Mouse (Mus musculus) urinary bladder, adult 2 months (tissue): ENCODE data around the gene Calml3. TPM values are rescaled to one million over a fixed set of nuclear protein-coding genes. Genes with fewer than 3 reads are reported as not detected.

ENCODE experiments used
- DNase-seq: peaks from one replicate; pipeline ENCODE4 v3.0.0; 2022; ENCODE audit warnings: low spot score
- polyA plus RNA-seq: library from polyadenylated mRNA; depleted of rRNA; stranded (reverse); fragments of >200 nt; gene quantifications from 2 replicates; pipeline ENCODE4 v1.2.3, GENCODE M21; 2012

Gene Calml3
- polyA plus RNA-seq, 1 experiment, result 0.19 TPM

DNA sequence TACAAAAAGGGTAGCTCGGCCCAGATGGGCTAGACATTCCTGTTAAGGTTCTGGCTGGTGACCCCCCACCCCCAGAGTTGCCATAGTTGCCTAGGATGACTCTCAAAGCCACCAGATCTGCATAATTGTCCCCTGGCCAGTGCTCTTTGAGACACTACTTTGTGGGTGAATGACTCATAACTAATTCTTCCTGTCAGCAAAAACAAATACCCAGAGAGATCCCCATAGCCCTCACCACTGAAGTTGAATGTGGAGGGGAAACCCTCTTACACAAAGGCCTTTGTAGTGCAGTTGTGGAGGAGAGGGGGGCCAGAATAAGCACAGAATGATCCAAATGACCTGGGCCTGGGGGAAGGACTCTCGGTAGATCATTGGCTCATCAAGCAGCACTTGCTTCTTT lies 21.6 kb downstream of the Calml3 start:
- DNase-seq, result no peak

DNA sequence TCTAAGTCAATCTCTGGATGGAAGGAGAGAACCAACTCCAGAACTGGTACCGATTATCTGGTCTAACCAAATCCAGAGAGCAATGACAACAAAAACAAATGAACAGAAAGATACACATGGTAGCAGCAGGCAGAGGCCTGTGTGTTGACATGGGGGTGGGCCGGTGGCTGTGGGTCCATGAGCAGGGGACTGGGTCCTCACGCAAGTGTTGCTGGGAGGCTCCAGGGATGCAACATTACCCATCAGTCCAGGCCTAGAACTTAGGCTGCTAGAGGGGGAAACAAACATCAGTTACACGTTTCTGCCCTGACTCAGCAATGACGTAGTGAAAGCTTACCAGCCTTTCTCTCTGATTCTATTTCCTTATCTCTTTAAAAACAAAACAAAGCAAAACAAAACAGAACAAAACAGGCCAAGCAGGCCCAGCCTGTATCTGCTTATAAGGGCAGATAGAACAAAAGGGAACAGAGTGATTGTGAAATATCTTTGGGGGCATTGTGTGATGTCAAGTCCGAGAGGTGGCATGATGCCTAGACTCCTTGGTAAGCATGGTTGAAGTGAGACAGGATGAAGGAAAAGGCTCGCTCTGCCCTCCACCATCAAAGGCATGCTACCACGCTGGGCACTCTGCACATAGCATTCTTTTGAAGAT lies 24.4 kb downstream of the Calml3 start:
- DNase-seq, result no peak

- DNase-seq, result no peak
These were observed 25.3 kb downstream of the Calml3 start for GRCm38 (mm10) chr13:3778591-3779364.

GRCm38 (mm10) chr13:3777216-3777912 lies 26.8 kb downstream of the Calml3 start:
- no peak for DNase-seq

DNA sequence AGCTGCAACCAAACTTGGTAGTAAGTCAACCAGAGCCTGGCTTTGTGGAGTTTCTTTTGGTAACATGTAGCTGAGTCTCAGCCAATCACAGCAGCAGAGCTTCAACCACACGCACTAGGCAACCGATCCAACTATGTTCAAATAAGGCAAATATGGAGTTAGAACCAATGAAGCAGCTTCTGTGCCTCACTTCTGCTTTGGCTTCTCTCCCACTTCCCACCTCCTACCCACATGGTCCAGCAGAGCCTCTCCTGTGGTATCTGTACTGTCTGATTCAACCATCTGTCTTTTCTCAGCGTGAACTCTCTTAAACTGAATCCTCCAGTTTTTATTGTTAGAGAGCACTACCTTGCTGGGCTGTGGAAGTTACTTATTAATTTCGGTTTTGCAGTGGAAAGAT lies 27.7 kb downstream of the Calml3 start:
- DNase-seq, result no peak

DNA sequence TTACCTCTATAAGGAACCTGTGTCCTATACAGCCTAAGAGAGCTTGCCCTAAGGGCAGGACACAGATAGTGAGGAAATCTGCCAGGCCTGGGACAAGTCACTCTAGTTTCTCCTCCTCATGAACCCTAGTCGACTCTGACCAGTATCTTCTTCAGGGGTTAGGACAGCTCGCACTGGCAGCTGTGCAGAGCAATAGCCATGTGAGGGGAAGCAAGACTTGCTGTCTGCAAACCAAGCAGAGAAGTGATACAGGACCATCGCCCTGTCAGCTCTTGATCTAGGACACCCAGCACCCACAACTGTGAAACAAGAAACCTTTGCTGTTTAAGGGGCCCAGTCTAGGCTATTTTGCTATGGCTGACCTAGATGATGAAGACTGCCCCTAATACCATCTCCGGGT lies 29.1 kb downstream of the Calml3 start:
- no peak for DNase-seq

DNA sequence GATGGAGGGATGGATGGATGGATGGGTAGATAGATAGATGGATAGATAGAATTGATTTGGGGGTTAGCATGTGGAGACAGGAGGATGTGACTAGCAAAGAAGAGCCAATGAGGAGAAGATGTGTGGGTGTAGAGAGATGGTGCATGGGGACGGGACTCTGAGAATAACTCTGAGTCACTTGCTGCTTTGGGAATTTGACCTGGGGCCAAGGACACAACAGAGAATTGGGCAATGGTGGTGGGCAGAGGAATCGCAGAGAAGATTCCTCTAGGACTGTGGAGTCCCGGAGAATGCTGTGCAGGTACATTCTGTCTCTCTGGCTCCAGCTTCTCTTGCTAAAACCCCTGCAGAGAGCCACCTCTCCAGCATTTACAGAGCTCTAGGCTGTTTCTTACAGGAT lies 29.8 kb downstream of the Calml3 start:
- DNase-seq, result no peak

GRCm38 (mm10) chr13:3773149-3773688 lies 30.9 kb downstream of the Calml3 start:
- no peak for DNase-seq

- DNase-seq, result no peak
These were observed 32.9 kb downstream of the Calml3 start for GRCm38 (mm10) chr13:3771221-3771620.

DNA sequence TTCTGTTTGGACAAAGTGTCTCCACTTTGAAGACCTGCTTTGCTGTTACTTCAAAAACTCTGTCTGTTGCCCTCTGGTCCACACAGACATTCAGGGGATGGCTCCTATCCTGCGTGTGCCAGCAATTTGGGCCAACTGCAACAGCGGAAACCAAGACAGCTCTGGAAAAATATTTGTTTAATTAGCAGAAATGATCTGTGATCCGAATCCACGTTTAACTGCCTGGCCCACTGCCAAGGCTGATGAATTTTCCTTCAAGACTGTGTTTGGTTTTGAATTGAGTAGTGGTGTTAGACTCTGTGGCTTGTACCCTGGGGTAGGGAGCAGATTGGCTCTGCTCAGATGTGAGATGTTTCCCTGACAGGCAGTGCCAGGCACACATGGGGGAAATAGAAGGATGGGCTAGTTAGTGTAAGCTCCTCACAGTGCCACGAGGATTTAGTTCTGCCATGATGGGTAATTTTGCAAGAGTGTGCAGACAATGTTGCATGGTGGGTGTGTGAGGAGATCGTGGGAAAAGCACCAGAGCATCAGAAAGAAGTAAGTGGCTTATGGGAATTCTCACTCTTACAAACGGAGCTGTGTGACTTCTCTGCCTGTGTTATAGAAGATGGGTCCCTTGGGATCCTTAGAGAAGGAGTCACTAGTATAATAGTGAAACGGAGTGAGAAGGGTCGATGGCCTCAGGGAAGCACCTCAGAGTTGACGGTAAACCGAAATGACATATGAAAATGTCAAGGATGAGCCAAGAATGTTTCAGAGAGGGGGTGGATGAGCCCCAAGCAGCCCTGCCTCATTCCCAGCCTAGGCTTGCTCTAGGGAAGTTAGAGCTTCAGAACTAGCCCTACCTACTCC lies 33.7 kb downstream of the Calml3 start:
- DNase-seq, result no peak

GRCm38 (mm10) chr13:3769531-3769930 lies 34.6 kb downstream of the Calml3 start:
- no peak for DNase-seq

- no peak for DNase-seq
These were observed 35.5 kb downstream of the Calml3 start for GRCm38 (mm10) chr13:3768621-3769020.

DNA sequence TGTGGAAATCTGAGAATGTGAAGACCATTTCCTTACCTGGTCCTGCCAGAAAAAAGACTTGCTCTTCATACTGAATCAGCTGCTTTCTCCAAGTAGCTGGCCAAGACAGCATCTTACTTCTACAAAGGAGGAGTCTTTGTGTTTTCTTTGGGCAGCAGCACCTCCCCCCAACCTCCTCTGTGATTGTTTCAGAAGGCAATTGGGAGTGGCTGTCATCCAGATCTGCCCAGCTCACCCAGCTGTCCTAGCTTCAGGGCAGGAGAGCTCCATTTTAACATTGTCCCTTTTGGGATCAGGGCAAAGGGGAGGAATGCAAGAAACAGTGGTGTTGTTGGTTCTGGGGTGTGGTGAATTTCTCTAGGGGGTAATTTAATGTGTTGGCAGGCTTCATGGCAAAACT lies 37.0 kb downstream of the Calml3 start:
- DNase-seq, result no peak

- no peak for DNase-seq
These were observed 38.3 kb downstream of the Calml3 start for GRCm38 (mm10) chr13:3765781-3766180.

GRCm38 (mm10) chr13:3761131-3761530 lies 43.0 kb downstream of the Calml3 start:
- no peak for DNase-seq

GRCm38 (mm10) chr13:3758347-3758746 lies 45.8 kb downstream of the Calml3 start:
- no peak for DNase-seq

GRCm38 (mm10) chr13:3753291-3753690 lies 50.8 kb downstream of the Calml3 start:
- DNase-seq, result no peak
